Mouse (Mus musculus) right cerebral cortex, adult 18-20 months (tissue): ENCODE measurements around the gene Slc26a11.

Source experiments
- DNase-seq: peaks from one replicate; pipeline ENCODE4 v3.0.0; 2022; ENCODE audit warnings: mixed read lengths

Slc26a11 gene

DNA sequence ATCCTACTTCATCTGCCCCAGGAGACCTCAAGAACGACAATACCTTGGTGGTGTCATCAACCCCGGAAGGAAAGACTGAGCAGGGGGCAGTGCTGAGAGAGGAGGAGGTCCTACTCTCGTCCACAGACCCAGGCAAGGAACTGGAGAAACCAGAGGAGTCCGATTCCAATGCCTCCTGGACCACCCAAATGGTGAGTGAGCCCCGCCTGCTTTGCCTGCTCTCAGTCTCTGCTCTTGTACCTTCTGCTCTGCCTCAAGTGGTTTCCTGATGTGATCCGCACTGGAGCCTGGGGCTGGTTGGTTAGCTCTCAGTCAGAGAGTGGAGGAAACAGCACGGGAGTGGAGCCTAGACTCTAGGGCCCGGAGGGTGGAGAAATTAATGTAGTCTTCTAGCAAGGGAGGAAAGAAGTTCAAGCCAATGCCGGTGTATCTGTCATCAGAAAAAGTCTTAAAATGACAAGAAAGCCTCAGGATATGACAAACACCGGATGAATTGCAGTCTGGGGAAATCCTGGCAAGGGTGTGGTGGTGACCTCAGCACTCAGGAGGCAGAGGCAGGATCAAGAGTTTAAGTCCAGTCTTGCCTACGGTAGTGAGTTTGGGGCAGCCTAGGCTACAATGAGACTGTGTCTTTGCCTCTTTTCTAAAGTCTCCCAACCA, 47.3 kb downstream of the Slc26a11 start:
- DNase-seq, result no peak

- no peak for DNase-seq
These were observed 49.3 kb downstream of the Slc26a11 start for GRCm38 (mm10) chr11:119404627-119405026.

DNA sequence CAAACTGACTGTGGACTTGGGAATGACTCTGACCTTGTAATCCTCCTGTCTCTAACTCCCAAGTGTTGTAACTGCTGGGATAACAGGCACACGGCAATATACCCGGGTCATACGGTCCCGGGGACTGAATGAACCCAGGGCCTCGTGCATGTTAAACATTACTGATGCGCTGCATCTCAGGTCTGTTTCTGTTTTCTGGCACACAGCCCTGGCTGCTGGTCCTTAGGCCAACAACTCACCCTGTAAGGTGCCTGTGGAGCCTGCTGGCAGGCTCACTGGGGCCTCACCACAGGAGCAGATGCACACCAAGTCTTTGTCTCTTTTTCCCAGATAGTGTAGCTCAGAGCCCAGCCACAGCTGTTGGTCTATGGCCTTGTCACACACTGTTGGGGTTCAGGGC, 52.0 kb downstream of the Slc26a11 start:
- no peak for DNase-seq

DNA sequence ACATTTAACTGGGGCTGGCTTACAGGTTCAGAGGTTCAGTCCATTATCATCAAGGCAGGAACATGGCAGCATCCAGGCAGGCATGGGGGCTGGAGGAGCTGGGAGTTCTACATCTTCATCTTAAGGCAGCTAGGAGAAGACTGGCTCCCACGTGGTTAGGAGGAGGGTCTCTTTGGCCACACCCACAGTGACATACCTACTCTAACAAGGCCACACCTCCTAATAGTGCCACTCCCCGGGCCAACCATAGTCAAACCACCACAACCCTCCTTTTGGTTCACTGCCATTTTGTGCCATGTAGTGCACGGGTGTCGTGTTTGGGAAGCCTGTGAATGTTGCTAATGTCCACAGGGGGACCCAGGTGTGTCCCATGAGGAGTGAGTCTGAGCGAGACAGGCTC, 52.6 kb downstream of the Slc26a11 start:
- DNase-seq, result no peak

DNA sequence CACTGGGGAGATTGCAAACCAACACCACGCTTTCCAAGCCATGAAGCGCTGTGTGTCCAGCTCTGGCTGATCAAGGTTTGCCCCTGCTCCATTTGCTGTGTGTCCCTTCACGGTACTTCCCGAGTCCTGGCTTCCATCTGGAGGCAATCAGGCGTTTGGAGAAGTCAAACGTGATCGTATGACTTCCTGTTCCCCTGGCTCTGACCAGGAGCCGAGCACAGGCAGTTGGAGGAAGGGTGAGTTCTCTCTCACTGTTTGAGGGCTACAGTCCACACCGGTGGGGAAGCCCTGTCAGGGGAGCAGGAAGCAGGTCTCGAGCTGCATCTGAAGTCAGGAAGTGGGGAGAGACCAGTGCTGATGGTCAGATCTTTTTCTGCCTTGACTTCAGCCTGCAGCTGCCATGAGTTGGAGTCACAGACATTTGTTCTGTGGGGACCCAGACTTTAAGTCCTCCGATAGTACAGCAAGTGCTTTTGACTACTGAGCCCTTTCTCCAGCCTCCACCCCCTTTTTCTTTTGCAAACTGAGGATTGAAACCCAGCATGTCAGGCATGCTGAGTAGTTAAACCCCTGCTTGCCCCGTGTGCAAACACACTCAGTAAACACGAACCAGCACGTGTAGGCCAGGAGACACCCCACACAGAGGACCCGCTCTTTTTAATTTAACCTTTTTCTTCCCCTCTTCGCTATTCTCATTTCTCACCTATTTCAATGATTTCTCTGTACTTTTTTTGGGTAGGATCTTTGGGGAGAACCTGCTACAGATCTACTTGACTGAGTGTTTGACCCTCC, 64.2 kb downstream of the Slc26a11 start:
- no peak for DNase-seq

DNA sequence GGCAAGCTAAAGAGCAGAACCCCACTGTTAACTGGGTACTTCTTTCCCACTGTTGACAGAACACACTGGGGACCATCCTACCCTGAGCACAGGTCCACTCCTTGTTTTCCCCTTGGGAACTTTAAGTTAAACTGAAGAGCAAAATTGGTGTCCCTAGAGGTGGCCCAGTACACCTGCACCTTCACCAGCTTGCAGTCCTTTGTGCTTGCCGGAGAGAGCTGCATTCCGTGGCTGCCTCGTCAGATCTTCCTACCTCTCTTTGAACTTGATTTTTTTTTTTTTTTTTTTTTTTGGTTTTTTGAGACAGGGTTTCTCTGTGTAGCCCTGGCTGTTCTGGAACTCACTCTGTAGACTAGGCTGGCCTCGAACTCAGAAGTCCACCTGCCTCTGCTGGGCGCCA, 65.1 kb downstream of the Slc26a11 start:
- no peak for DNase-seq

DNA sequence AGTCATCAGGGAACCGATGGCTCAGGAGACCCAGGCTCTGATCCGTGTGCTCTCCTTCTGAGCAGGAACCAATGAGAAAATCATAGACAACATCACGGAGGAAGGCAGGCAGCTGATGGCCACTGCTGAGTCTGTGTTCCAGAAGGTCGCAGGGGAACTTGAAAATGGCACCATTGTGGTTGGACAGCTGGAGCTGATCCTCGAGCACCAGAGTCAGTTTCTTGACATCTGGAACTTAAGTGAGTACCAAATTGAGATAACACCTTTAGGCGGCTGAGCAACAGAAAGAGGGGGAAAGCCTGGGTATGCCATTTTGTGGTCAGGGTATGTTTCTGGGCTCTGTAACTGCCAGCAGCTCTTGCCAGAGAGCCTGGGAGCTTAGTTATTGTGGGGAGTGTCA, 72.1 kb downstream of the Slc26a11 start:
- no peak for DNase-seq

DNA sequence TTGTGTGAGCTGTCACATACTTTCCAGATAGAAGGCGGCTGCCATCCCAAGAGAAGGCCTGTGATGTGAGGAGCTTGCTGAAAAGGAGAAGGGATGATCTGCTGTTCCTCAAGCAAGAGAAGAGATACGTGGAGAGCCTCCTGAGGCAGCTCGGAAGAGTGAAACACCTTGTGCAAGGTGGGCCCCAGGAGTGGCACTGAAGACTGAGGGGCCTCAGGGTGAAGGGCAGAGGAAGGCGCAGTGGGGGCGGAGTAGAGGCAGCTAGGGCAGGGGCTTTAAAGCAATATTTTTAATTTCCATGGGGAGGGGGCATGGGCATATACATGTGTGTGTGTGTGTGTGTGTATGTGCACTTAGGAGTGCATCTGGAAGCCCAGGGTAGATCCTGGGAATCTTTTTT, 72.6 kb downstream of the Slc26a11 start:
- no peak for DNase-seq

DNA sequence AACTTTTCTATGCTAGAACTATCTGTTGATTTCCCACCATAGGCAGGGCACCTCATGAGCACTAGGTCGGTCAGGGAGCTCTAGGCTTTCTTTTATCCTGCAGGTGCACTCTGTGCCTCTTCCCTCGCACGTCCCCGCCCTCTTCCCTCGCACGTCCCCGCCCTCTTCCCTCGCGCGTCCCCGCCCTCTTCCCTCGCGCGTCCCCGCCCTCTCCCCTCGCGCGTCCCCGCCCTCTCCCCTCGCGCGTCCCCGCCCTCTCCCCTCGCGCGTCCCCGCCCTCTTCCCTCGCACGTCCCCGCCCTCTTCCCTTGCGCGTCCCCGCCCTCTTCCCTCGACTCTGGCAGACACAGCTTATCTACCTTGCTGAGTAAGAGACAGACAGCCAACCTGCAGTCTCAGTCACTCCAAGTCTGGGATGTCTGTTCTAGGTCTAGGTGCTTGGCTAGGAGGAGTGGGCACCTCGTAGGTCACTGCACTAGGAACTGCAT, 73.3 kb downstream of the Slc26a11 start:
- peak; percentile 10 for DNase-seq
